Mouse (Mus musculus): ENCODE measurements around the gene Esam.

Gene Esam

DNA sequence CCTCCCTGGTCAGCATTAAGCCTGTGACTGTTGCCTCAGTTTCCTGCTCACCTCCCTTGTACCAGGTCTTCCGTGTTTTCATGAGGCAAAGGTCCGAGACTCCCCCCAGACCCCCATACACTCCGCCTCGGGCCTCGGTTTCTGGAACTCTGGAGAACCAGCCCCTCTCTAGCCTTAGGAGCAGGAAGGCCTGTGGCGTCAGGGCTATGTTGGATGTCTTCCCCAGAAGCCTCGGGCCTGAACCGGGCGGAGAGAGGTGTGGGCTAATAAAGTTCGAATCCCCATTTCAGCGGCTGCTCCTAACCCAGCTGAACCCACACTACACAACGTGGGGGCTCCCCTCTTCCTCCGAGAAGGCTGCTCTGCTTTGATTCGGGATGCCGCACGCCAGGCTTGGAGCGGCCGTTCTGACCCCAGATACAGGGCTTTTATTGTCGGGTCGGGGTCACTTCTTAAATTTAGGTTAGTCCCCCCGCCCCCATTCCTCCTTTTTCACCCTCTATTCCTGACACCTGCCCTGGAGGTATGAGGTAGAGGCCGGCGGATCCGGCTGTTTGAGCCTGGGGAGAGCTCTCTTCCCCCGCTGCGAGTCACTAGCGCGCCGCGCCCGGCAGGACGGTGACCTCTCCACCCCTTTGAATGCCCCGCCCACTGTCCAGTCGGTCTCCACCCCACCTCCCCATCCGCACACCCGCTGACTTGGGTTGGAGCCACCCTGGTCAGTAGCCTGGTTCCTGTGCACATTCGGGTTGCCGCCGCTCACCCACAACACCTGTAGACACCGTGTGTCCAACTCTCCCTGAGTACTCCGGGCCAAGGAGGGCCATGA is at the start of gene Esam:
Esam (plus strand) TSS at position 683 of the 829 bp plus-strand sequence.
- DNase-seq, result no peak

DNA sequence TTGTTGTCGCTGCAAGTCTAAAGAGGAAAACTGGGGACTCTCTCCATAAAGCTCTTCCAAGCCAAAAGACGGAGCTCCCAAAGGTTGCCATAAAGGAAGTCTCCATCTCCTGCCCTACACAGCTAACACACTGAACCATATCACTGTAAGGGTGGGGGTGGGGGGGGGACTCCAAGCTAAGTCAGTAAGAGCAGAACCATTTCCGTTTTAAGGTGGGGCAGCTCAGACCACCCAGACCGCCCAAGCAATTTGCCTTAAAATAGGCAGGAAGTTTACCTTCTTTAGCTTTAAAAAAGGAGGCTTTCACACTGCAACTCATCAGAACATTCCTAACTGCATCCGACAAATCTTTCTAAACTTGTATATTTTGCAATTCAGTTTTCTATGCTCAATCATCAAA is 42.7 kb upstream of the Esam start:
- DNase-seq, result no peak

DNA sequence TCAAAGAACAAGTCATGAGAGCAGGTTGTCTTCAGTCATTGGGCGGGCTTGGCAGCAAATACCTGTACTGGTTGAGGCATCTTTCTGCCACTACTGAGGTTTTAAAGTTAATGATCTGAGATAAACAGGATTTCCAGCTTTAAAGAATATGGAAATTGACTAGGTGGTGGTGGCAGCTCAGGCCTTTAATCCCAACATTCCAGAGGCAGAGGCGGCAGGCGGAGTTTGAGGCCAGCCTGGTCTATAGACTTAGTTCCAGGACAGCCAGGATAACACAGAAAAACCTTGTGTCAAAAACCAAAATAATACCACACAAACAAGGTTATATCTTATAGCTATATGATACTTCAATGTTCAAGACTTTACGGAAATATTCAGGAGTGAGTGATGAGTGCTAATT is 39.8 kb upstream of the Esam start:
- DNase-seq, result no peak

DNA sequence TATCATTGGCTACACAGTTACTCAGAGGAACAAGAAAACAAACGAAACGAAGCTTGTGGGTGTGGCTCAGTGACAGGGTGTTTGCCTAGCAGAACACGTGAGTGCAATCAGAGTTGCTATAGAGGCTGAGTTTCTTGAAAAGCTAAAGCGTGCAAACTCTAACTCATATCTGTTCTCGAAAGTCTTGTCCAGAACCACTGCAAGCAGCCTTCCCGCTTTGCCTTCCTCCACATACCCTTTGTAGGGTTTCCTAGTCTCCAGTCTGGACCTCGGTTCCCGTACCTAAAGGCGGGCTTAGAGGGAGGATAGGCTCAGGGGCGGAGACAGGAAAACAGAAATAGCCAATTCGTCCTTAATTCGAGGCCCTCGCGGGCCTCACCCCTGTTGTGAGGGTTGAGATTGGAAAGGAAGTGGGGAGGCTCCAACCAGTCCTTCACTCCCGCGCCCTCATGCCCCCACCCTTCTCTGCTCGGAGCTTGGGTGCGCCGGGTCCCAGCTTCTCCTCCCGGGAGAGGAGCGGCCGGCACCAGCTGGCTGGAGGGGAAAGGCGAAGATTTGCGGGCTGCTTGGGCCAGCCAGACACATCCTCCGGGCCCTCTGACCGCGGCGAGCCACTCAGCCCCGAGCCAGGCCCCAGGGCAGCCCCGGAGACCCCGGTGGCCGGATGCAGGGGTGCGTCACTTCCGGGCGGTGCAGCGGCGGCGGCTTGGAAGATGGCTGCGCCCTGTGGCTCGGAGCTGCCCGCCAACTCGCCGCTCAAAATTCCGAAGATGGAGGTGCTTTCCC is 39.1 kb upstream of the Esam start, which contains the start of gene Msantd2:
Msantd2 (plus strand) TSS at position 709 of the 786 bp plus-strand sequence.
- DNase-seq, result peak; percentile 88

DNA sequence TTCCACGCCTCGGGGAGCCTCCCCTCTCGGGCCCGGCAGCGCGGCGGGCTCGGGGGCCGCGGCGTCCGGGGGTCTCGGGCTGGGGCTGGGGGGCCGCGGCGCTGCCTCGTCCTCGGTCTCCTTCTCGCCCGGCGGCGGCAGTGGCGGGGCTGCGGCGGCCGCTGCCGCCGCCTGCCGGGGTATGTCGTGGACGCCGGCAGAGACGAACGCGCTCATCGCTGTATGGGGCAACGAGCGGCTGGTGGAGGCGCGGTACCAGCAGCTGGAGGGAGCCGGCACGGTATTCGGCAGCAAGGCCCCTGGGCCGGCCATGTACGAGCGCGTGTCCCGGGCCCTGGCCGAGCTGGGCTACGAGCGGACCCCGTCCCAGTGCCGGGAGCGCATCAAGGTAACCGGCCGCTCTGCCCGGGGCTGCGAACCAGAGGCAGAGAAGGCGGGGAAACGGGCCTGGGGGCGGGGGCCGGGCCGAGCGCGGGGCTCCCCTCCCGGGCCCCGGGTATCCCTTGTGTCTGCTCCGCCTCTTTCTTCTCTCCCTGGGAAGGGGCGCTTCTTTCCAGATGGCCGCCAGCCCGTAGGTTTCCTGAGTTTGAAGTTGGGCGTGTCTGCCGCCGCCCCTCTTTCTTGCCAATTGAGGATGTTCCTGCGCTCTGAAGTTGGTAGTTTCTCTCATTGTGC is 38.3 kb upstream of the Esam start:
- peak; percentile 38 for DNase-seq

DNA sequence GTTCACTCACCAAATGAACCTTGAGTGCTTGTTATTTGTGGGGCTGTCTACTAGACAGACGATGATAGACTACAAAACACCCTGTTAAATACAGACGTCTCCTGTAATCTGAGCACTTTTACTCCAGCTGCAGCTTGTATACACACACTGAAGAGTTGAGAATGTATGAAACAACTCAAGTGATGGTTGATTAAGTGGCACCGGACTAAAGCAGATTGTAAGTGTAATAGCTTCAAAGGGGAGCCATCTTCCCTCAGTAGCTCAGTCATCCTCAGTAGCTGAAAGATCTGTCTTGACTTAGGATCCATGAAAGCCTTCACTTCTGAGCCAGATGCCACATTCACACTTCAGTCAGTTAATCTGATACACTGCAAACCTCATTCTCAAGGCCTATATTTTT is 32.1 kb upstream of the Esam start:
- DNase-seq, result no peak

DNA sequence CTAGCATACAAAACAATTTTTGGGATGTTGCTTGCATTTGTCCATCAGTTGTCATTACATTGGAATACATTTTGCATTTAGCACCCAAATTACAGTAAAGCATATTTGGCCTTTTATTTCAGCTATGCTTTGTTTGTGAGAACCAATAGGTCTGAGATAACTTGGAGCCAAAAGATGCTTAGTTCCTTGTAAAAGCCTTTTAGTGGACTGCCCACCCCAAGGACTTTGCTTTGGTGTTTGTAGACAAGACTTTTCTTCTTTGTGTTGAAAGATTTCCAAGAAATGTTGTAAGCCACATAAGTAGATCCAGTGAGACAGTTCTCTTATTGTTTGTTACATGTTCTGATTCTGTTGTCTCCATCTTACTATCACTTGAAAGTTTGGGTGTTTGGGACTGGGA is 31.6 kb upstream of the Esam start:
- DNase-seq, result no peak

DNA sequence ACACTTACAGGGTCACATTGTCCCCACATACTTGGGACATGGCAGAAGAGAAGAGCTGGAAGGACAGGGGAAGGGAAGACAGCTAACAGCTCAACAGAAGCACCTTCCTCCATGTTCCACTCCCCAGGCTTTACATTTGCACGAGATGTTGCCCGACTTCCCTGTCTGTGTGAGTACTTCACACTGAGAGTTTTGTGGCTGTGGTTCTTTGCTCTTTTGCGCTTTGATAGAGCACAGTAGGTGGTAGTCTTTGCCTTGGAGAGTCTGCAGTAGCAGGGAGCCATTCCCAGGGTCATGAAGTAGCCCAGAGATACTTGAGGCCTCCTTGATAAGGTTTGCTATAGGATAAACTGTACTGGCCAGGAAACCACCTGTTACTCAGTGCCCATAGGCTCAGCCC is 27.7 kb upstream of the Esam start:
- no peak for DNase-seq

DNA sequence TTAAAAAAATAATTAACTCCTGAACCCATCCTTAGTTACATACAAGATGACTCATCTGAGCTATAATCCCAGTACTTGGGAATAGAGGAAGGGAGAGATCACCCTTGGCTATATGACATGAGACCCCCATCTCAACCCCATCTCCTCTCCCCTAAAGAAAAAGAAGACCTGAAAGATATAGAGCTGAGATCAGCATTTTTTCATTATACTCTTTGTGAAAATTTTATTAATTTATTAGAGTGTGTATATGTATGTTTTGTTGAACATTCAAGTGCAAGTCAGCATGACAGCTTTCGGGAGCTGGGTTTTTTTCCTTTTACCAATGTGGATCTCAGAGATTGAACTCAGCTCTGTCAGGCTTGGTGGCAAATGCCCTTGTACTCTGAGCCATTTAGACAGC is 26.7 kb upstream of the Esam start:
- no peak for DNase-seq

DNA sequence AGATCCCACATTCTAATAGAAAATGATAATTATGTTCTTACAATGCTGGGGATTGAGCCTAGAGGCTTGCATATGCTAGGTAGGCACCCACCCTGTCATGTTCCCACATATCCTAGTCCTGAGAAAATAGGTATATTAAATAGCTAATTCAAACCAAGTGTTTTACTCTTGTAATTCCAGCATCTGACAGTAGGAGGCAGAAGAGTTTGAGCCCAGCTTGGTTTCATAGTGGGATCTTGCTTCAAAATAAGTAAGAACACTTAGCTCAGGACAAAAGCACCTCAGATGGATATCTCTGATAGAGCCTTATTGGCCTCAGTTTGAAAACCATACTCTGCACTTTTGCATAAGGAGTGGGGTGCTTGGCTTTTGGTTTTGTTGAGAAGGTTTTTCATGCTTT is 23.5 kb upstream of the Esam start:
- no peak for DNase-seq

DNA sequence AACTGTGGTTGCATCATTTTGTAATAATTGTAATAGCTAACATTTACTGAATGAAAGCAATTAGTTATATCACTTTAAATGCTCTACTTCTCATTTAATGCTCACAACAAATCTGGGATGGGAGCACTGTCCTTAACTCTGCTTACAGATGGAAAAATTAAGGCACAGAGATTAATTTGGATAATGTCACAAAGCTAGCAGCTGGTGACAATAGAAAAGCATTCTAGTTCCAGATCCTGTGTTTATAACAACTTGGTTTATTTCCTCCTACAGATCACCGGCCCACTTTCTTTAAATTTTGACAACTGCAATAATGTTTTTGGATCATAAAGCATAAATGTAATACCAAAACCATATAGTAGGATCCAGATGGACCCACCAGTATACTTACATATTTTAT is 21.9 kb upstream of the Esam start:
- no peak for DNase-seq

DNA sequence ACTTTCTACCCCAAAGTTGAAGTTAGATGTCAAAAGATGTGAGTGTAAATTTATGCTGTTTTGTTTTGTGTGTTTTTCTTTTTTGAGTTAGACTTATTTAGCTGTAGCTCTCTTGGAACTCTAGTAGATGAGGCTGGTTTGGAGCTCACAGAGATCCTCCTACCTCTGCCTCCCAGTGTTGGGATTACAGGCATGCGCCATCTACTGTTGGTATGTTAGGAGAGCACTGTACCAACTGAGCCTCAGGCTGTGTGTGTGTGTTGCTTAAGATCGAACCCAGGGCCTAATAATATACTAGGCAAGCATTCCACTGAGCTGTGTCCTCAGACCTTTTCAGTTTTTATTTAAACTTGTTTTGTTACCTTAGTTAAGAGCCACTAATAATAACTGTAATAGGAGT is 15.8 kb upstream of the Esam start:
- no peak for DNase-seq

DNA sequence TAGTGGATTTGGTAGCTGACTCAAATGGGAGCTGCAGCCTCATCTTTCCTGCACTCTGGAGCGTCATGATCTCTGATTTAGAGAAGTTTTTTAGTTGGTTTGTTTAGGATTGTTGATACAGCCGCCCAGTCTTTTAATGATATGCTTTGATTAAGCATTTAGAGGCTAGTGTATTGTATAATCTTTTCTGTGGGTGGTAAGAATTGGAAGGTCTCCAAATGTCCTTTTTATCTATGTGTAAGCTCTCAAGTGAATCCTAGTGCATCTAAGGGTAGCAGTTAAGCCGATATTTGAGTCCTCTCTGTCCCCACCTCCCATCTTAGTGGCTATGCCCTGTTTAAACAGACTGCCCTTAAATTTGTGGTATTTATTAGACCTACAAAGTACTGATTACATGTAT is 13.4 kb upstream of the Esam start:
- no peak for DNase-seq

DNA sequence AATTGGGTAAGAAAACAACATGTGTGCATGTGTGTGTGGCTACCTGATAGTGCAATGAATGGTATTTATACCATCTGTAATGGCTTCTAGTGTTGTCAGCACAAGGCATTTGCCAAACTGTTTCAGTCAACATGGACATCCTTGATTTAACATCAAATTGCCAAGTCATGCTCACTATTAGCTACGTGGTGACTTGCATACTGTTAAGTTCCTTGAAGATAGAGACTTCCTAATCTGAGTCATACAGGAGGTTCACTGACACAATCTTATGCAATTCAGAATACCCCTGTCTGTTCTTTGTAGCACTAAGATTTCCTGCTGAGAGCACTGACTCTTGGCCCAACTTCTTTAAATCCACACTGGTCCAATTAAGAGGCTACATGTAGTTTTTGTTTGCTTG is 10.4 kb upstream of the Esam start:
- DNase-seq, result no peak

DNA sequence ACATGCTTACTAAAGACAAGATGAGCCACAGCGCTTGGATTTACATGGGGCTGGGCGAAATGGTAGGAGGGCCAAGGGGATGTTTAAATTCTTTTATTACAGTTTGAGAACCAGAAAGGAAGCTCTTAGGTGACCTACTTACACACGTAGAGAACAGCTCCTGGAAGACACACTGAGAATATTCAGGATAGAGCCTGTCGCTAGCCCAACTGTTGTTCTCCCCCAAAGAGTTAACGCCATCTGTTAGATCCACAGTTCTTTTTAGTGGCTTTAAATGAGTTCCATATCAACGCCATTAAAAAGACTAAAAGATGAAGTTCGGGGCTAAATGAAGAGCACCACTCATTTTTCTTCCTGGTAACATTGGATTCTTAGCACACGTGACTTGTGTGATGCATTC is 8.9 kb upstream of the Esam start:
- no peak for DNase-seq

DNA sequence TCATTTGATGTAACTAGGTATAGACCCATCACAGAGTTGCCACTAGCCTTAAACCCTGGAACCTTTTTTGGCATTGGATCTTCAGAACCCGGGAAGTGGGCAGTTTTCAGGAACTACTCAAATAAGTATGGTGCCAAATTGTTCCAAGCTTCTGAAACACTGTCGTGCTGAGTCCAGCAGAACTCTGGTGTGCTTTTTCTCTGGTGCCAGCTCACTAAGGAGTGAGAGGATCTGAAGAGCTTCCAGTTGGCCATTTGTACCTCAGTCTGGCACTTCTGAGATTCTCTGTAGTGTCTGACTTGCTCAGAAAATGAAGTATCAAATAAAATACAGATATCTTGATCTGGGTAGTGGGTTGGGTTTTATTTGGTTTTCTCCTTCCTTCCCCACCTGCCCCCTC is 7.9 kb upstream of the Esam start:
- DNase-seq, result no peak

DNA sequence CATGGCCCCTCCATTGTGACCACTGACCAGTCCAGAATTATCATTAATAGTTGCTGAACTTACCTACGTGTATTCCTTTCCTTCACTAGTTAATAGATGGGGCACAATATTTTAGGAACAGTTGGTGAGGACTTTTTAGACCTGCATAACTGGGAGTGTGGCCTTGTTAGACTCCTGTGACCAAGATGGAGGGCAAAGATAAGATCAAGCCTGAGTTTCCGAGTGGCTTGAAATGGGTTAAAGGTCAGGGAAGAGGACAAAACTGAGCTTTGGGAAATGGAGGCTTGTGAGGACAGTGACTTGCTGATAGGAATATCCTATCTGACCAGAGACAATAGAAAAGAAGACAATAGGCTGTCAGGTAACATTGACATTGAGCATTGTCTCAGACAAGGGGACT is 2.4 kb upstream of the Esam start:
- DNase-seq, result no peak

DNA sequence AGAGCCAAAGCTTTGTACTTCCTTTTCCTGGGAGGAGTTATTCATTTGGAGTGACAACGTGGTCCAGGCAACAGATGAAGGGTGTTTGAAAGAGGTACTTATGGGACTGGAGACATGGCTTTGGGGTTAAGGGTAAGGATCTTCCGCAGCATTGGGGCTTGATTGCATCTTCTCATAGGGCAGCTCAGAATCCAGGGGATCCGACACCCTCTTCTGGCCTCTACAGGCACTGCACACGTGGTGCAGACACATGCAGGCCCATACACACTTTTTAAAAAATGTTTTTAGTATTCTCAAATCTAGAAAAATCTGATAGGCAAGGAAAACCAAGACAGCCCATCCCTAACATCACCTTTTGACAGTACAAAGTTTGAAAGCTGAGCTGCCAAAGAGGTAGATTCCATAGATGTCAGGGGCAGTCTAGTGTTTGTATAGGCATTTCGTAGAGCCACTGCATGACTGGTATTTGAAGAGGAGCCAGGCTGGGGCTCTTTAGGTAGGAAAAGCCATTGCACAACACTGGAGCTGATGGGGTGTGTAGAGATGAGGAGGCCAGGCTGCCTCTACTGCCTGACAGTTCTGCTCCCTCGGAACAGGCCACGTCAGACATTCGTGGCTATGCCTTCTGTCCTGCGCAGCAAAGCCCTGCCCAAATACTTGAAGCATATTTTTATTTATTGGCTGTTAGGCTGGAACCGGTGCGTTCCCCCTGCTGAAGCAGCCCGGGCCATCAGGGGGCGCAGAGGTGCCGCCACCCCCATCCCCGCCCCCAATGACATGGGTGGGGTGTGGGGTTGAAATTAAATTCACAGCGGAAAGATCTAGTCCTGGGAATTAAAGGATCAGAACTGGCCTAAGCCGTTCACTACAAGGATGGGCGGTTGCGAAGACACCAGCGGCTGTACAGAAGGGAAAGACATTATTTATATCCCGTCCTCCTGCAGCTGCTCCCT is 1.2 kb upstream of the Esam start:
- DNase-seq, result no peak

DNA sequence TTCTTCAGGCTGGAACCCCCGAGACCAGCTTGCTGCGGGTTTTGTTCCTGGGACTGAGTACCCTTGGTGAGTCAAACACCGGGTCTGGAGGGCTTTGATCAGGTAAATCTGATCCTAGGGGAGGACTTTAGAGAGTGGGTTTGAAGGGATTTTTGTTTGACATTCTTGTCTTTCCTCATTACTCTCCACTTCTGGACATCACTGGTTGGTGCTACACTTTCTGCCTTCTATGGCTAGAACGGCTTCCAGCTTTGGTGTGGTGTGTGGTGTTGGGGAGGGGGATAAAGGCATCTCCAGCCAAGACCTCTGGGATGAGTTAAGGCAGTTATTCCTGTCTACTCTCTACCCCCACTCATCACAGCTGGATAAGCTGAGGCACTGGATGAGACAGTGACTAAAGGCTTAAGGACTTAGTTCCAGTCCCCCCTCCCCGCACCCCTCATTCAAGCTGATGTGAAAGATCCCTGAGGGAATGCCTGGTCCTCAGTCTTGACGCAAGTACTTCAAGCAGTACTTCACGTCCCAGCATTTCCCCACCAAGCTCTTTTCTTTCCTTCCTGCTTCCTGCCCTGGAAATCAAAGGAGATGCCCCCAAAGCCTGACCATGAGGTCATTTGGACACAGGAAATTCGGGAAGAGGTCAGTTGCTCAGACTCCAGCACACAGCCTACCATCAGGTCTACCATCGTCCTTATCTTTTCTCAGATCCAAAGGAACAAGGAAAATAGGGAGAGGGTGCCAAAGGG is 520 bp downstream of the Esam start:
- DNase-seq, result no peak

DNA sequence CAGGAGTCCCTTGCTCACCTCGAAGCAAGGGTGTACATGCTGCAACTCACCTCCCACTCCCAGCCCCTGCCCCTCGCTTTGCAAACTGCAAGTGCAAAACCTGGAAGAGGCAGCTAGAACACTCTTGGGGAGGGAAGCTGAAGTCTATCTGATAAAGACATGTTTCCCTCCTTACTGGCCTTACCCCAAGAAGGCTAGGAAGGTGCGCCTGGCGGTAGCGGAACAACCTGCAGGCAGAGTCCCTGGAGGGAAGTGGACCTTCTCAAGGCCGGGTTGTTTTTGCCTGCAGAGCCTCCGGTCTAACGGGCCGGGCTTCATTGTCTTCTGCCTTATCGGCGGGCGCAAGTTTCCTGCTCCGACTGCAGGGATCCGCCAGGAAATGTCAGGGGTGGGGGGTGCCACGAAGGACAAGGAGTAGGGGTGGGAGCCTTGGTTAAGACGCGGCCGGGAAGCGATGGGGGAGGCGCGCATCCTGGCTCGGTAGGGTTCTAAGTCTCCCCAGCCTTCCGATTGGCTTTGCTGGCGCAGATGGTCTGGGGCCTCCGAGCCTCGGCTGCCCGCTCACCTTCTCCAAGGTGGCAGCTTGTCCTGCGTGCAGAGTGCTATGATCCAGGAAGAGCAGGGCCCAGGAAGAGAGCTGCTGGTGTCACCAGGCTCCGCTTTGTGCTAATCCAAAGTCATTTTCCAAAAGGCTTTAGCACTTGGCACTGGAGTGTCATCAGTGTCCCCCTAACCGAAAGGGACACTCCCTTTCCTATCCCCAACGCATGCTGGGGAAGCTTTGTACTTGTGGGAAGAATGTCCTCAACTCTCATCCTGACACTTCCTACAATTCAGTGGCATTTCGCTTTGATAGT is 2.4 kb downstream of the Esam start:
- DNase-seq, result peak; percentile 55
